Mouse (Mus musculus): ENCODE measurements around the gene Tmem53. TPM values are rescaled to one million over a fixed set of nuclear protein-coding genes. Genes with fewer than 3 reads are reported as not detected.

The Tmem53 gene
- polyA plus RNA-seq, 1 experiment from 2014 or later = 11.6 TPM

DNA sequence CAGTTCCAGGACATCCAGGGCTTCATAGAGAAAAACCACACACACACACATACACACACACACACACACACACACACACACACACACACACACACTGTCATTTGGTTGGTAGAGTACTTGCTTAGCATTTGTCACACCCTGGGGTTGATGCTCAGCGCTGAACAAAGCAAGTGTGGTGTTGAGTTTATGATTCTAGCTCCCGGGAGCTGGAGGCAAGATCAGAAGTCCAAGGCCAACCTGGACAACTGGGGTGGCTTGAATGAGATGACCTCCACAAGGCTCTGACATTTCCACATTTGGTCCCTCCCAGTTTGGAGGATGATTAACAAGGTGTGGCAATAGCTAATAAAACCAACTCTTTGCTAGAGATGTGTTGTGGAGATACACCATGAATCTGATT, 20.5 kb upstream of the Tmem53 start:
- no peaks in the 10 kb centered on the region for H3K9me3 ChIP-seq (ENCODE audit: control insufficient read depth, low read length)
- WGBS = 68% methylated on average over 2 of the region's 2 CpGs
- H3K27me3 ChIP-seq (ENCODE audit: control insufficient read depth, insufficient read depth, low read length) = no peaks in the 10 kb centered on the region
- no peaks in the 10 kb centered on the region for H3K4me1 ChIP-seq (ENCODE audit: control insufficient read depth, insufficient read depth, low read length)
- H3K27ac ChIP-seq (replicated peaks; ENCODE audit: low read depth, low read length) = no peak overlapping the region
- no peak overlapping the region for H3K4me3 ChIP-seq (ENCODE audit: low read depth, low read length)
- H3K4me2 ChIP-seq (ENCODE audit: low read depth, severe bottlenecking) = no peak overlapping the region
- DNase-seq (ENCODE audit: low spot score) (no peak), ATAC-seq (ENCODE audit: insufficient number of reproducible peaks, low FRiP score, low TSS enrichment, low read depth) (no peak)
- no peaks in the 10 kb centered on the region for H3K36me3 ChIP-seq (ENCODE audit: control insufficient read depth, insufficient read depth, low read length)
- H3K9ac ChIP-seq (ENCODE audit: low read length) = no peak overlapping the region

DNA sequence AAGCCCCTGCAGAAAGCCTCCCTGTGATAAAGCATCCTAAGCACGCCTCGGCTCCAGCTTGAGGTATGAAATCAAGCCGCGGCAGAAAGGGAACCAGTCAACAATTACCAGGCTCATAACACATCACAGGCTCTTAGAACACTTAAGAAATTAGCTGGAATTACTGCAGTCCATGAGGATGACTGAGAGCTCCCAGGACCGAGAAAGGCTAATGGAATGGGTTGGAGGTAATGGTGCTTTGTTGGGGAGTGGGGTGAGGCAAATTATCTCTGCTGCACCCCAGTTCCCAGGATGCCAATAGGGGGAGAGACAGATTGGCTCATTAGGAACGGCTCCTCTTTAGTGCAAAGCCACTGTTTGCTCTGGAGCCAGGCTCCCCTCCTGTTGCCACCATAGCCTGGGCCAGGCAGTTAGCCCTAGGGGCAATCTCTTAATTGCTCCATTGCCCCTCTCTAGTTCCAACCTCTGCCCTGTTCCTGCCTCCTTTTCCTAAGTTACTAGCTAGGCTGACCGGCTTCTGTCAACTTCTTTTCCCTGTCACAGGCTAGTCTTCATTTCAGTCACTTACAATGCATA, 17.5 kb upstream of the Tmem53 start:
- no peaks in the 10 kb centered on the region for H3K4me1 ChIP-seq (ENCODE audit: control insufficient read depth, insufficient read depth, low read length)
- no peaks in the 10 kb centered on the region for H3K36me3 ChIP-seq (ENCODE audit: control insufficient read depth, insufficient read depth, low read length)
- no peak overlapping the region for H3K27ac ChIP-seq (replicated peaks; ENCODE audit: low read depth, low read length)
- no peak overlapping the region for H3K9ac ChIP-seq (ENCODE audit: low read length)
- H3K9me3 ChIP-seq (ENCODE audit: control insufficient read depth, low read length) = no peaks in the 10 kb centered on the region
- ATAC-seq (ENCODE audit: insufficient number of reproducible peaks, low FRiP score, low TSS enrichment, low read depth) = no peak
- no peak for DNase-seq (ENCODE audit: low spot score)
- H3K4me3 ChIP-seq (ENCODE audit: low read depth, low read length) = no peak overlapping the region
- WGBS = 18% methylated on average over 7 of the region's 7 CpGs
- H3K27me3 ChIP-seq (ENCODE audit: control insufficient read depth, insufficient read depth, low read length) = no peaks in the 10 kb centered on the region
- H3K4me2 ChIP-seq (ENCODE audit: low read depth, severe bottlenecking) = no peak overlapping the region

DNA sequence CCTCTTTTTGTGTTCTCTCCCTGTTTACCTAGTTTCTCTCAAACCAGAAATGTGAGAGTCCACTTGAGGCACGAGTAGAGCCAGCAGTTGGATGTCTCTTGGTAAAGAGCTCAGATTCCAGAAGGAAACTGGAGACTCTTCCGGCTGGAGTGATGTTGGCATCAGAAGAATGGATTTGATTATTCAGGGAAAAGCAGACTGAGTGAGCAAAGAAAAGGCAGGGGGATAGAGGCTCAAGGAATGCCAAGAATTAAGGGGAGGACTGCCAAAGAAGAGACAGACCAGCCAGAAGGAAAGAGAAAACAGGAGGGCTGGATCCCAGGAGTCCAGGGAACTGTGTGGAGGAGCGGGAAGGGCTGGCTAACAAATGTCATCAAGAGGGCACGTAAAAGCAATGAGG, 15.9 kb upstream of the Tmem53 start:
- Histone ChIP-seq H3K27ac (replicated peaks; ENCODE audit: low read depth, low read length) (no peak overlapping the region), H3K9me3 (ENCODE audit: control insufficient read depth, low read length) (no peaks in the 10 kb centered on the region), H3K4me1 (ENCODE audit: control insufficient read depth, insufficient read depth, low read length) (no peaks in the 10 kb centered on the region), H3K9ac (ENCODE audit: low read length) (no peak overlapping the region), H3K4me3 (ENCODE audit: low read depth, low read length) (no peak overlapping the region), H3K4me2 (ENCODE audit: low read depth, severe bottlenecking) (no peak overlapping the region), H3K36me3 (ENCODE audit: control insufficient read depth, insufficient read depth, low read length) (no peaks in the 10 kb centered on the region), H3K27me3 (ENCODE audit: control insufficient read depth, insufficient read depth, low read length) (no peaks in the 10 kb centered on the region)
- WGBS = 69% methylated on average over 4 of the region's 4 CpGs
- DNase-seq (ENCODE audit: low spot score) (no peak), ATAC-seq (ENCODE audit: insufficient number of reproducible peaks, low FRiP score, low TSS enrichment, low read depth) (no peak)

DNA sequence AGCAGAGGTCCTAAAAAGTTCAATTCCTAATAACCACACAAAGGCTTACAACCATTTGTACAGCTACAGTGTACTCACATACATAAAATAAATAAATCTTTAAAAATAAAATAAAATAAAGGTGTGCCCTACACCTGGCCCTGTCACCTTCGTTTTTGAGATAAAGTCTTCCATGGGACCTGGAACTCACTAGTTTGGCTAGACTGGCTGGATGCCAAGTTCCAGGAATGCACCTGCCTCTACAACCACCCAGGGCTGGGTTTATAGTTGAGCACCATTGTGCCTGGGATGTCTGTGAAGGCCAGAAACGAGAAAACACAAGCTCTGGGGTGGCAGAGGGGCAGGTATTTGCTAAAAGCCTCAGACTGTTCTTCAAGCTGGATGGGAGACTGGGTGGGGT, 12.6 kb upstream of the Tmem53 start:
- Histone ChIP-seq H3K36me3 (ENCODE audit: control insufficient read depth, insufficient read depth, low read length) (no peaks in the 10 kb centered on the region), H3K9me3 (ENCODE audit: control insufficient read depth, low read length) (no peaks in the 10 kb centered on the region), H3K27ac (replicated peaks; ENCODE audit: low read depth, low read length) (no peak overlapping the region), H3K4me2 (ENCODE audit: low read depth, severe bottlenecking) (no peak overlapping the region), H3K27me3 (ENCODE audit: control insufficient read depth, insufficient read depth, low read length) (no peaks in the 10 kb centered on the region), H3K4me1 (ENCODE audit: control insufficient read depth, insufficient read depth, low read length) (no peaks in the 10 kb centered on the region), H3K9ac (ENCODE audit: low read length) (no peak overlapping the region), H3K4me3 (ENCODE audit: low read depth, low read length) (no peak overlapping the region)
- 52% methylated on average over 2 of the region's 2 CpGs for WGBS
- ATAC-seq (ENCODE audit: insufficient number of reproducible peaks, low FRiP score, low TSS enrichment, low read depth) (no peak), DNase-seq (ENCODE audit: low spot score) (no peak)

DNA sequence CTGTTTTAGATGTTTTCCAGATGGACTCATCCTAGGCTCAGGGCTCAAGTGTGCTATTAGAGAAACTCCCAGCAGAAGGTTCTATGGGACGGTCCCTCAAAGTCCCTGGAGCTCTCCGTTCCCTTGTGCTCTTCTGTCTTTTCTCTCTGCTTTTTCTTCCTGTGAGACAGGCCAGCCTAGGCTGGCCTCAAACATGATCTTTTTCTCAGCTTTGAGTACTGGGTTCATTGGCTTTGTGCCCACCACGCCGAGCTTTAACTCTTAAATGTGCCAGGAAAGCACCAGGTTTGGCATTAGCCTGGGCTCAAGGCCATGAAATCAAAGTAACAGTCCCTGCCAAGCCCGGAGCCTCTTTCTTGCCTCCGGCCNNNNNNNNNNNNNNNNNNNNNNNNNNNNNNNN, 10.9 kb upstream of the Tmem53 start:
- Histone ChIP-seq H3K27ac (replicated peaks; ENCODE audit: low read depth, low read length) (no peak overlapping the region), H3K27me3 (ENCODE audit: control insufficient read depth, insufficient read depth, low read length) (no peaks in the 10 kb centered on the region), H3K9me3 (ENCODE audit: control insufficient read depth, low read length) (no peaks in the 10 kb centered on the region), H3K4me3 (ENCODE audit: low read depth, low read length) (no peak overlapping the region), H3K36me3 (ENCODE audit: control insufficient read depth, insufficient read depth, low read length) (no peaks in the 10 kb centered on the region), H3K9ac (ENCODE audit: low read length) (no peak overlapping the region), H3K4me1 (ENCODE audit: control insufficient read depth, insufficient read depth, low read length) (no peaks in the 10 kb centered on the region), H3K4me2 (ENCODE audit: low read depth, severe bottlenecking) (no peak overlapping the region)
- WGBS = 90% methylated on average over 6 of the region's 6 CpGs
- ATAC-seq (ENCODE audit: insufficient number of reproducible peaks, low FRiP score, low TSS enrichment, low read depth) = no peak
- no peak for DNase-seq (ENCODE audit: low spot score)

DNA sequence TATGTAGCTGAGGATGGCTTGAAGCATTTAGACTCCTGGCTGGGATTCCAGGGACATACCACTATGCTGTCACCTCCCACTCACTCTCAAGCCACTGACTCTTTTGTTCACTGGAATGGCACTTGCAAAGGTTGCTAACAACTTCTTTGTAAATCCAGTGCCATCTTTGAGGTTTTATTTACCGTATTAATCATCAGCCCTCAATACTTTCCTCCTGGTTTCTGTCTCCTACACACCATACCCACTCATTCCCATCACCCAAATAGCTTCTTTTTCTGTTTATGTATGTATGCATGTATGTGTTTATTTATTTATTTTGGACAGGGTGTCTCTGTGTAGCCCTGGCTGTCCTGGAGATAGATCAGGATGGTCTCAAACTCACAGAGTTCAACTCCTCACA, 769 bp upstream of the Tmem53 start:
- no peak for ATAC-seq (ENCODE audit: insufficient number of reproducible peaks, low FRiP score, low TSS enrichment, low read depth)

DNA sequence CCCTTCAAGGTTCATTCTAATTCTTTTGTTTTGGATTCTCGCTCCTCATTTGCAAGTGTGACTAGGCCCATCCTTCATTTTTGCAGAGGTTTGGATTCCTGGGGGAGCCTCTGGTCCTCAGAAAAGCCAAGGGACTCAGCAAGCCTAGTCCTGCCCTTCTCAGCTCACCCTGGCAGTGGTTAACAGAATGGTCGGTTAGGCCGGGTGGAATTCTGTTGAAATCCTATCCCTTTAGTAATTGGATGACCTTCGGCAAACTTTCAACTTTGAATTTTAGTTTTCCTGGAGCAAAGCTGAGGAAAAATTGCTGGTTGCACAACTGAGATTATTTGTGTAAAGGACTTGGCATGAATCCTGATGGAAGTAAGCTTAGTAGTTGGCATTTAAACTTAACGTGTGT, 600 bp downstream of the Tmem53 start:
- ATAC-seq (ENCODE audit: insufficient number of reproducible peaks, low FRiP score, low TSS enrichment, low read depth) = 0 out of 2 replicates have a peak, but pooled peaks have one; percentile 6
- no peak for DNase-seq (ENCODE audit: low spot score)
- Histone ChIP-seq H3K9ac (ENCODE audit: low read length) (peak overlapping the region; percentile 64), H3K27me3 (ENCODE audit: control insufficient read depth, insufficient read depth, low read length) (no peaks in the 10 kb centered on the region), H3K4me2 (ENCODE audit: low read depth, severe bottlenecking) (peak overlapping the region; percentile 46), H3K4me1 (ENCODE audit: control insufficient read depth, insufficient read depth, low read length) (peaks cover 7% of the 10 kb centered on the region; the same call in 1 of the 2 replicates), H3K4me3 (ENCODE audit: low read depth, low read length) (peak overlapping the region; percentile 58), H3K27ac (replicated peaks; ENCODE audit: low read depth, low read length) (peak overlapping the region; percentile 76; the same call in 1 of the 2 replicates), H3K36me3 (ENCODE audit: control insufficient read depth, insufficient read depth, low read length) (no peaks in the 10 kb centered on the region), H3K9me3 (ENCODE audit: control insufficient read depth, low read length) (no peaks in the 10 kb centered on the region)
- 19% methylated on average over 5 of the region's 5 CpGs for WGBS

More for the DNA sequence above, 769 bp upstream of the Tmem53 start:
- peaks cover 7% of the 10 kb centered on the region; the same call in 1 of the 2 replicates for H3K4me1 ChIP-seq (ENCODE audit: control insufficient read depth, insufficient read depth, low read length)
- peak overlapping the region; percentile 46 for H3K4me2 ChIP-seq (ENCODE audit: low read depth, severe bottlenecking)
- DNase-seq (ENCODE audit: low spot score) = no peak
- WGBS = 76% methylated on average over 1 of the region's 1 CpGs
- H3K4me3 ChIP-seq (ENCODE audit: low read depth, low read length) = no peak overlapping the region
- H3K9ac ChIP-seq (ENCODE audit: low read length) = no peak overlapping the region
- H3K27me3 ChIP-seq (ENCODE audit: control insufficient read depth, insufficient read depth, low read length) = no peaks in the 10 kb centered on the region
- H3K9me3 ChIP-seq (ENCODE audit: control insufficient read depth, low read length) = no peaks in the 10 kb centered on the region
- H3K27ac ChIP-seq (replicated peaks; ENCODE audit: low read depth, low read length) = no peak overlapping the region
- no peaks in the 10 kb centered on the region for H3K36me3 ChIP-seq (ENCODE audit: control insufficient read depth, insufficient read depth, low read length)

DNA sequence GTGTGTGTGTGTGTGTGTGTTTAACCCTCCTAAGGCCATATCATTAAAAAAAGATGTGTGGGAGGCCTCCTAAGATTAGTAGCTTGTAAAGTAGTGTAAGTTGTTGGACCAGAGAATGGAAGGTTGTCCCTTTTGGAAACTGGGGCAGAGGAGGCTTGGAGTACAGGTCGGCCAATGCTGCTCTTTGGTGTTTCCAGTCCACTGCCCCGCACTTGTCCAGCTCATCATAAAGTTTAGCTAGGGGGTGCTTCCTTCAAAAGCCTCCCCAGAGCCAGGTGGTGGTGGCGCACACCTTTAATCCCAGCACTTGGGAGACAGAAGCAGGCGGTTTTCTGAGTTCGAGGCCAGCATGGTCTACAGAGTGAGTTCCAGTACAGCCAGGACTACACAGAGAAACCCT, 1.0 kb downstream of the Tmem53 start:
- Histone ChIP-seq H3K27ac (replicated peaks; ENCODE audit: low read depth, low read length) (no peak overlapping the region), H3K36me3 (ENCODE audit: control insufficient read depth, insufficient read depth, low read length) (no peaks in the 10 kb centered on the region), H3K4me1 (ENCODE audit: control insufficient read depth, insufficient read depth, low read length) (peaks cover 7% of the 10 kb centered on the region; the same call in 1 of the 2 replicates), H3K4me3 (ENCODE audit: low read depth, low read length) (no peak overlapping the region), H3K27me3 (ENCODE audit: control insufficient read depth, insufficient read depth, low read length) (no peaks in the 10 kb centered on the region), H3K9me3 (ENCODE audit: control insufficient read depth, low read length) (no peaks in the 10 kb centered on the region), H3K9ac (ENCODE audit: low read length) (peak overlapping the region; percentile 64; the same call in 1 of the 2 replicates), H3K4me2 (ENCODE audit: low read depth, severe bottlenecking) (peak overlapping the region; percentile 46; the same call in 1 of the 2 replicates)
- ATAC-seq (ENCODE audit: insufficient number of reproducible peaks, low FRiP score, low TSS enrichment, low read depth) = no peak
- no peak for DNase-seq (ENCODE audit: low spot score)
- 77% methylated on average over 5 of the region's 5 CpGs for WGBS

All from limb, embryonic 11.5 days (tissue).